Mouse (Mus musculus) ES-Bruce4 (cell line): ENCODE measurements around the gene Gif. TPM values are rescaled to one million over a fixed set of nuclear protein-coding genes. Genes with fewer than 3 reads are reported as not detected.

Source experiments
- H3K27ac ChIP-seq: 2 replicates; pipeline ENCODE4 v1.5.1; 2012; ENCODE audit warnings: low read length, inconsistent platforms; ENCODE audit not compliant: insufficient read depth
- H3K27me3 ChIP-seq: 2 replicates; pipeline ENCODE4 v1.6.1; 2012; ENCODE audit warnings: mild to moderate bottlenecking, low read length, inconsistent platforms; ENCODE audit not compliant: control insufficient read depth, poor library complexity, insufficient read depth, severe bottlenecking
- H3K36me3 ChIP-seq: 2 replicates; pipeline ENCODE4 v1.6.1; 2012; ENCODE audit warnings: inconsistent platforms, mild to moderate bottlenecking, low read length, moderate library complexity; ENCODE audit not compliant: control insufficient read depth, poor library complexity, insufficient read depth, severe bottlenecking
- H3K4me1 ChIP-seq: one replicate; pipeline ENCODE4 v1.8.1; 2011; ENCODE audit warnings: low read length; ENCODE audit not compliant: control insufficient read depth, insufficient read depth
- H3K4me3 ChIP-seq: 2 replicates; pipeline ENCODE4 v1.5.1; 2011; ENCODE audit warnings: low read depth, mild to moderate bottlenecking, low read length
- H3K9ac ChIP-seq: 2 replicates; pipeline ENCODE4 v1.6.1; 2012; ENCODE audit warnings: low read depth, mild to moderate bottlenecking, inconsistent platforms; ENCODE audit not compliant: poor library complexity, severe bottlenecking
- H3K9me3 ChIP-seq: replicated peaks from 2 replicates; pipeline ENCODE4 v1.6.1; 2012; ENCODE audit warnings: mild to moderate bottlenecking, low read length, inconsistent platforms; ENCODE audit not compliant: control insufficient read depth, poor library complexity, insufficient read depth, severe bottlenecking
- CTCF ChIP-seq: IDR thresholded peaks from one replicate; pipeline ENCODE4 v1.8.1; 2011; ENCODE audit warnings: low read depth, low read length
- EP300 ChIP-seq: IDR thresholded peaks from 2 replicates; pipeline ENCODE4 v1.6.1; 2011; ENCODE audit warnings: low read depth, low read length; ENCODE audit not compliant: insufficient read depth
- POLR2A ChIP-seq: IDR thresholded peaks from one replicate; pipeline ENCODE4 v1.8.1; 2011; ENCODE audit warnings: low read length; ENCODE audit not compliant: insufficient read depth
- polyA plus RNA-seq: library from polyadenylated mRNA; stranded (reverse); fragments of >200 nt; gene quantifications from 2 replicates; pipeline ENCODE4 v1.2.4, GENCODE M21; 2011; ENCODE audit warnings: low read depth; ENCODE audit not compliant: missing spikeins, insufficient read depth, insufficient read length

The Gif gene
- polyA plus RNA-seq, 1 experiment: not detected

DNA sequence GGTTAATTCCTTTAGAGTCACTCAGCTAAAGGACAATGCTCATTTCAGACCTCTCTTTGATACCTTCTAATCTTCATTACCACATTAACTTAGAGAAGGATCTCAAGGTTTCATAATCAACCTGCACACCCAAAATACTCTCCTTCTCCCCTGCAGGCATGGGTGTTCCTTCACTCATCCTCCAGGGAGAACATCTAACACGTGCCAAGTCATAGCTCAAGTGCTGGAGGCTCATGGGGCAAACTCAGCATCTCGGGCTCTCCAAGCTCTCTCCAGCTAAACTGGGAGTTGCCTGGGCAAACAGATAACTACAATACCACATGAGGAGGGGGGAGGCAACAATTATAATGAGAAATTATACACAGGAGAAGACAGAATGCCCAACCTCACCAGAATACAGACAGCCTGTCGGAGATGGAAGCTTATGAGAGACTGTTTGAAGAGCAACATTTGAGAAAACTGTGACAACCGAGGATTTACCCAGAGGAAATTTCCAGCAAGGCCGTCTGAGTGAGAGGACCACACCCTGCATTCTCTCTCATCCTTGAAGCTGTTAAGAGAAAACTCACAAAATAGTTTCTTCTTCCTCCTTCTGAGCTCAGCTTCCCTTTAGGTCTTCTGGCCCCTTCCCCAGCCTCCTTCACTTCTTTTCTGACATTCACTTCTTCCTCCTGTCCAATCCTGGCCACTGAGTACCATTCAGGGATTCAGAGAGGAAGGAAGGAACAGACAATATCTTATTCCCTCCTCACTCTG lies 62.8 kb downstream of the Gif start:
- H3K4me1 ChIP-seq: peaks cover 19% of the 10 kb centered on the region
- H3K4me3 ChIP-seq: no peak overlapping the region
- TF ChIP-seq POLR2A (no peak), CTCF (no peak), EP300 (no peak)
- H3K27me3 ChIP-seq: no peaks in the 10 kb centered on the region
- no peaks in the 10 kb centered on the region for H3K9me3 ChIP-seq
- H3K9ac ChIP-seq: no peak overlapping the region
- no peaks in the 10 kb centered on the region for H3K36me3 ChIP-seq
- peak overlapping the region; percentile 45 for H3K27ac ChIP-seq

DNA sequence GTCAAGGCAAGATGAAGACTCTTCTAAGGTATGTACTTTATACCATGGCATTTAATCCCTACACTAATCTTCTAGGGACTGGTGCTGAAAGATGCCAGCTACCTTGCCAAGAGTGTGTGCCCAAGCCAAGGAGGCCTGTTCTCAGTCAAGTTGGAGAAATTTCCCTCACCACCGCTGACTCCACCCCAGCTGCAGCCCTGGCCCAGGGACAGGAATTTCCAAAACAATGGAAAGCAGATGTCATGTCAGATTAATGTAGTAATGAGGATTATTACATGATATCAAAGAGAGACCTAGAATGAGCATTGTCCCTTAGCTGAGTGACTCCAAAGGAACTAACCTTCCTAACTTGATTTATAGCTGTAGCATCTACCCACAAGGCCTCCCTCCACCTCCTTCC lies 63.5 kb downstream of the Gif start:
- Histone ChIP-seq H3K27me3 (no peaks in the 10 kb centered on the region), H3K4me3 (no peak overlapping the region), H3K4me1 (peaks cover 18% of the 10 kb centered on the region), H3K27ac (peak overlapping the region; percentile 45; the same call in 1 of the 2 replicates), H3K9ac (no peak overlapping the region), H3K36me3 (no peaks in the 10 kb centered on the region), H3K9me3 (no peaks in the 10 kb centered on the region)
- TF ChIP-seq CTCF: no peak

GRCm38 (mm10) chr19:11811688-11812365 lies 64.5 kb downstream of the Gif start:
- H3K36me3 ChIP-seq: no peaks in the 10 kb centered on the region
- no peaks in the 10 kb centered on the region for H3K27me3 ChIP-seq
- TF ChIP-seq CTCF: no peak
- TF ChIP-seq EP300: no peak
- TF ChIP-seq POLR2A: no peak
- peaks cover 18% of the 10 kb centered on the region for H3K4me1 ChIP-seq
- H3K9me3 ChIP-seq: no peaks in the 10 kb centered on the region
- H3K9ac ChIP-seq: no peak overlapping the region
- no peak overlapping the region for H3K27ac ChIP-seq
- H3K4me3 ChIP-seq: no peak overlapping the region

Other genes starting within 250 kb of the Gif start
- gene Ms4a6b, start 231.0 kb upstream of the Gif start, polyA plus RNA-seq: not detected in 2 replicates
- gene Ms4a4d, start 210.8 kb upstream of the Gif start, polyA plus RNA-seq: 6.8 and 9.0 TPM in 2 replicates
- not detected in 2 replicates for gene Ms4a6d, start 142.7 kb upstream of the Gif start, polyA plus RNA-seq
- gene Ms4a2, start 123.8 kb upstream of the Gif start, polyA plus RNA-seq: not detected in 2 replicates
- gene Ms4a3, start 106.7 kb upstream of the Gif start, polyA plus RNA-seq: not detected in 2 replicates
- gene Oosp2, start 87.0 kb upstream of the Gif start, polyA plus RNA-seq: not detected in 2 replicates
- gene Oosp1, start 56.4 kb upstream of the Gif start, polyA plus RNA-seq: not detected in 2 replicates
- not detected in 2 replicates for gene Oosp3, start 50.5 kb upstream of the Gif start, polyA plus RNA-seq
- gene Mrpl16, start 22.8 kb downstream of the Gif start, polyA plus RNA-seq: 46.5 and 49.6 TPM in 2 replicates
- 109 and 112 TPM in 2 replicates for gene Stx3, start 71.8 kb downstream of the Gif start, polyA plus RNA-seq
- not detected in 2 replicates for gene Olfr1417, start 91.7 kb downstream of the Gif start, polyA plus RNA-seq
- gene Olfr1418, start 113.5 kb downstream of the Gif start, polyA plus RNA-seq: not detected in 2 replicates
- gene Olfr1419, start 127.6 kb downstream of the Gif start, polyA plus RNA-seq: not detected in 2 replicates
- not detected in 2 replicates for gene Olfr1420, start 139.0 kb downstream of the Gif start, polyA plus RNA-seq
- 42.2 and 42.6 TPM in 2 replicates for gene Patl1, start 164.8 kb downstream of the Gif start, polyA plus RNA-seq
- gene Osbp, start 218.4 kb downstream of the Gif start, polyA plus RNA-seq: 28.3 and 31.5 TPM in 2 replicates